ENCODE assay signal across 8 mouse cellular contexts in genomic region chr5:149678990-149679348, GRCm38 (mm10). TPM values are rescaled to one million over a fixed set of nuclear protein-coding genes. Genes with fewer than 3 reads are reported as not detected.
DNase-seq lines count a peak whose midpoint lies in the region; ATAC-seq and TF ChIP-seq lines count a peak whose summit lies in the region.

No protein-coding gene starts in this region.

- peak overlapping the region; percentile 83 for H3K9ac ChIP-seq in limb, embryonic 12.5 days (replicated peaks)
- H3K9ac ChIP-seq in neural tube, embryonic 15.5 days (replicated peaks): peak overlapping the region; percentile 68

- no peaks in the 10 kb centered on the region for H3K27me3 ChIP-seq in testis, adult 2 months (ENCODE audit: control insufficient read depth, insufficient read depth, low read length)
- 0 out of 2 replicates have a peak, but pooled peaks cover 3% of the 10 kb centered on the region for H3K27me3 ChIP-seq in limb, embryonic 12.5 days
- H3K27me3 ChIP-seq in neural tube, embryonic 15.5 days (replicated peaks): no peaks in the 10 kb centered on the region

- no peak overlapping the region for H3K27ac ChIP-seq in testis, adult 2 months (ENCODE audit: control insufficient read depth, insufficient read depth, low read depth, low read length)
- H3K27ac ChIP-seq in limb, embryonic 12.5 days: peak overlapping the region; percentile 29; the same call in 1 of the 2 replicates
- no peak overlapping the region for H3K27ac ChIP-seq in neural tube, embryonic 15.5 days (replicated peaks)

- H3K4me3 ChIP-seq in testis, adult 2 months (ENCODE audit: control insufficient read depth, low read depth, low read length): peak overlapping the region; percentile 88
- H3K4me3 ChIP-seq in limb, embryonic 12.5 days (replicated peaks): peak overlapping the region; percentile 76
- H3K4me3 ChIP-seq in neural tube, embryonic 15.5 days (replicated peaks): peak overlapping the region; percentile 78

- H3K36me3 ChIP-seq in testis, adult 2 months (ENCODE audit: control insufficient read depth, insufficient read depth, low read length): no peaks in the 10 kb centered on the region
- H3K36me3 ChIP-seq in limb, embryonic 12.5 days: no peaks in the 10 kb centered on the region
- H3K36me3 ChIP-seq in neural tube, embryonic 15.5 days: no peaks in the 10 kb centered on the region

- no peak for TF ChIP-seq CTCF in testis, adult 2 months (IDR thresholded peaks at IDR 0.05; ENCODE audit: control insufficient read depth, insufficient read depth, insufficient replicate concordance, low read depth, low read length)

- no peaks in the 10 kb centered on the region for H3K9me3 ChIP-seq in limb, embryonic 12.5 days
- no peaks in the 10 kb centered on the region for H3K9me3 ChIP-seq in neural tube, embryonic 15.5 days (replicated peaks)

- no peak for TF ChIP-seq POLR2A in testis, adult 2 months (IDR thresholded peaks at IDR 0.05; ENCODE audit: control insufficient read depth, low read depth, low read length)

- H3K4me2 ChIP-seq in limb, embryonic 12.5 days: peak overlapping the region; percentile 97
- peak overlapping the region; percentile 98 for H3K4me2 ChIP-seq in neural tube, embryonic 15.5 days

- H3K4me1 ChIP-seq in testis, adult 2 months (ENCODE audit: control insufficient read depth, insufficient read depth, low read length): peaks cover 2% of the 10 kb centered on the region
- peaks cover 22% of the 10 kb centered on the region for H3K4me1 ChIP-seq in limb, embryonic 12.5 days (replicated peaks)
- peaks cover 14% of the 10 kb centered on the region for H3K4me1 ChIP-seq in neural tube, embryonic 15.5 days

- ATAC-seq in cerebellum, adult (ENCODE audit: insufficient number of reproducible peaks, low FRiP score, low TSS enrichment): no peak
- no peak; the same call in none of the 2 replicates for ATAC-seq in limb, embryonic 12.5 days (ENCODE audit: insufficient number of reproducible peaks, insufficient read depth, low FRiP score, low TSS enrichment, low read depth)
- peak; percentile 55 for ATAC-seq in neural tube, embryonic 15.5 days (ENCODE audit: low FRiP score)

- WGBS in limb, embryonic 12.5 days: under 1% methylated on average over 15 of the region's 15 CpGs
- under 1% methylated on average over 15 of the region's 15 CpGs for WGBS in neural tube, embryonic 15.5 days

- peak; percentile 21 for DNase-seq in cerebellum, adult 11-12 months
- DNase-seq in testis, postnatal 14 days (ENCODE audit: low spot score): no peak
- no peak for DNase-seq in B cell, adult 2 months
- no peak for DNase-seq in right cerebral cortex, postnatal 14 days

RNA-seq across cellular contexts. Expression of gene B3glct, which starts 0.9 kb away (rescaled TPM):
- polyA plus RNA-seq in testis, adult 2 months (2012; rRNA removed): 0.83 and 1.0 TPM in 2 replicates
- polyA plus RNA-seq in limb, embryonic 12.5 days (2016; fragmentation: Nextera tagmentation; extraction: Ambion mirVana): 15.1 and 17.8 TPM in 2 replicates
- 13.9 and 14.6 TPM in 2 replicates for polyA plus RNA-seq in neural tube, embryonic 15.5 days (2015; fragmentation: Nextera tagmentation; extraction: Ambion mirVana)

RNA-seq across cellular contexts. Expression of gene Hsph1, which starts 42.8 kb away (rescaled TPM):
- polyA plus RNA-seq in testis, adult 2 months (2012; rRNA removed): 19.7 and 22.7 TPM in 2 replicates
- 80.9 and 82.2 TPM in 2 replicates for polyA plus RNA-seq in limb, embryonic 12.5 days (2016; fragmentation: Nextera tagmentation; extraction: Ambion mirVana)
- 94.9 and 96.7 TPM in 2 replicates for polyA plus RNA-seq in neural tube, embryonic 15.5 days (2015; fragmentation: Nextera tagmentation; extraction: Ambion mirVana)
